Mouse (Mus musculus) gastrocnemius, postnatal 4 days (tissue): Measurements from ENCODE around the gene Nup153. TPM values are rescaled to one million over a fixed set of nuclear protein-coding genes. Genes with fewer than 3 reads are reported as not detected.
A peak's percentile ranks its signal among the peaks of the same experiment; 100 is the strongest.

Experiments
- DNase-seq, 2 experiments: peaks; one replicate each; pipeline ENCODE4 v3.0.0; 2021 to 2022; ENCODE audit warnings: low spot score in 2 of 2, mixed read lengths in 2 of 2
- total RNA-seq, 2 experiments: library from RNA; stranded (reverse); gene quantifications; 2 replicates each; pipeline ENCODE4 v1.2.3; 2021

The Nup153 gene
- total RNA-seq, 2 experiments from 2014 or later = 51.6 to 66.3 TPM

- DNase-seq = no peak
Measured at GRCm38 (mm10) chr13:46735219-46735807, 7.6 kb upstream of the Nup153 start.

DNA sequence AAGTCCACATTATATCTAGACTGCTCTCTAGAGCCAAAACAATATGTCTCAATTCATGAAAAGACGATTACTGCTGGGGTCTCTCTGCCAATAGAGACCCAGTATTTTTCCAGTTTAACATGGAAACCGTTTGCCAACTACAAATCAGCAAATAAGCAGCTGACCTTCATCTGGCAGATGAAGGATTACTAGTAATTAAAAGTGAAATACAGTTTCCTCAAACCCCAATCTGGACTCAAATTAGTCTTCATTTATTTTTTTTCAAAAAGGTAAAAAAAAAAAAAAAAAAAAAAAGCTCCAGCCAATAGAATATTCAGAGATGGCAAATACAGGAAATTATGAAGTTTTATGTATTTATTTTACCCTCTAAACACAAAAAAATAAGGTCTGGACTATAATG, 2.3 kb upstream of the Nup153 start:
- DNase-seq = no peak

- DNase-seq = no peak
Measured at GRCm38 (mm10) chr13:46728411-46728810, 671 bp upstream of the Nup153 start.

DNA sequence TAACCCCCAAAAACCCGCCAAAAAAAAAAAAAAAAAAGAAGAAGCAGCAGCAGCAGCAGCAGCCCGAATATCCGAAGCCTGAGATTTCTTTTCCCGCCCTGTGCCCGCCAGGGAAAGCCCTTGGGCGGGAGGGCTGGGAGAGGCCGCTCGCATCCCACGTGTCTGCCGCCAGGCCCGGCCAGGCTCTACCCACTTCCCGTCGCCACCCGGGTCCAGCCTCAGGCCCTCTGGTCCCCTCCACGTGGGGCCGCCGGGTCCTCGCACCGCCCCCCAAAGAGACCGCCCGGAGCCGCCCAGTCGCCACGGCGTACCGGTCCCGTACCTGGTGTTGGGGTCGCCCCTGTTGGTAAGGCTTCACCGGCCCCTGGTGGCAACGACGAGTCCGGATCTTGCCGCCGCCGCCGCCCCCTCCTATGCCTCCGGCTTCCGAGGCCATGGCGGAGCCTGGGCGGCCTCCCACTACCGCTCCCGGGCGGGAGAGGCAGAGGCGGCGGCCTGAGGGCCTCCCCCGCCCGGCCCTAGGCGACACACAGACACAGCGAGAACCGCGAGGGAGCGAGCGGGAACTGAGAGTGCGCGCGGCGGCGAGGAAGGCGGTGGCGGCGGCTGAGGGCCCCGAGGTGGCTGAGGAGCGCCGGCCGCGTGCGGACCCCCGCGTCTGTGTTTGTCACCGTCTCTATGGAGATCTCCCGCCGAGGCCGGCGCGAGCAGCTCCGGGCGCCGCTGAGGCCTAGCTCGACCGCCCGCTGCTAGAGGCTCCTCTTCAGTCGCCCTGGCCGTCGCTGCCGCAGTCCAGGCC, 503 bp downstream of the Nup153 start:
- peak; percentile 45 to 70 for DNase-seq

DNA sequence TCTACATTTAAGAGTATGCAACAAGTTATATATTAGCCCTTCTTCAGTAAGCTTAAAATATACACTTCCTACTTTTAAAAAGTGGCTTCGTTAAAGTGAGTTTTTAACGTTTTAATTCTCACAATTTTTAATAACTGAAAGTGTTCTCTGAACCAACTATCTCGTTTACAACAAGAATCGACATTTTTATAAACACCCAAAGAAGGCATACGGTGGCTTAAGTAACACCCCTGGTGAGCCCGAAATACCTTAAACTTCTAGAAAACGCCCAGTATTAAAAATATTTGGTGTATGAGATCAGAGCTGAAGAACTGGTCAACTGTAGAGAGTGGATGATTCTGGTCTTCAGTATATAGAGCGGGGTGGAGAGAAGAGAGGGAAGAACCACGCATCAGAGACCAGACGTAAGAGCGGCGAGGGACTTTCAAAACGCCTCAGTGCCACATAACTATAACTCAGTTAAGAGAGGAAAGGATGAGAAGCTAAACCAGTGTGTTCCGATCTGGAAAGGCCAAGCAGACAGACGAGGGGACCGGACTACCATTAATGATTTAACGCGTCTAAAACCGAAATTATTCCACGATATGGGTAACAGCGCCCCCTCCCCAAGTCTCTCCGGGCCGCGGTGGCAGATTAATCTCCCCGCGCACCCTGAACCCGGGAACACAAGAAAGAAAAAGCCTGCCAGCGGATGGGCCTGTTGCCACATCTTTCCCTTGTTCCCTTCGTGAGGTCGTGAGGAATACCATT, 1.3 kb downstream of the Nup153 start:
- DNase-seq = peak in 1 of 2 experiments; percentile 35

DNA sequence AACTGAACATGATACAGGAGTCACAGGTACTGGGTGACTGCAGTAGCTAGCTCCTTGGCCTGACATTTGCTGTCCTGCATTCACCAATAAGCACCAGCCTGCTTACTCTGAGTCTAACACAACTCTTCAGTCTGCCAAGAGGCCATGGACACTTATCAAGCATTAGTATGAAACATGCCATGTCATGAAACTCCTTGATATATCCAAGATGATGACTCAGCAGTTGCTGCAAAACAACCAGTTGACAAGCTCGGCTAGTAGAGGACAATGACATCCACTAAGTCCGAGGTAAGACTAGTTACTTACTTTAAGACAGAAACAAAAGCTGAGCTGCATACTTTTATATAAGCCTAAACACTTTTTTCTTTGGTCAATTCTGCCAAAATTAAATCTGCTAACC, 2.5 kb downstream of the Nup153 start:
- DNase-seq = no peak

- DNase-seq = no peak
Measured at GRCm38 (mm10) chr13:46724371-46724770, 3.4 kb downstream of the Nup153 start.

GRCm38 (mm10) chr13:46721009-46721408, 6.7 kb downstream of the Nup153 start:
- DNase-seq = no peak

DNA sequence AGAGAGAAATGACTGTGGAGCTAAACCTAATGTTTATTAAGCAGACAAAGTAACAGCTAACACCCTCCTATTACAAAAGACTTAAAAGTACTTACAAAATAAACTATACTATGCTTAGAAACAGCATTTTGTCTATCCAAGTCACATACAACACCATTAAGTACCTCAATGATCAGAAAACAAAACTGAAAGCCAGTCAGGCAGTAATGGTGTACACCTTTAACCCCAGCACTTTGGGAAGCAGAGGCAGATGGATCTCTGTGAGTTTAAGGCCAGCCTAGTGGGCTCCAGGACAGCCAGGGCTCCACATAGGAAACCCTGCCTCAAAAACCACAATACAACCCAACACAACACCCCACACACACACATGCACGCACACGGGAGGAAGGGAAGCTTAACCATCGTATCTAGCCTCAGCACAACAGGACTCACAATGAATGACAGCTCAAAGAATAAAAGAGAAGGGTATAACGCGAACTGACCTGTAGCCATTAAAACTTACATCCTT, 8.8 kb downstream of the Nup153 start:
- no peak for DNase-seq

DNA sequence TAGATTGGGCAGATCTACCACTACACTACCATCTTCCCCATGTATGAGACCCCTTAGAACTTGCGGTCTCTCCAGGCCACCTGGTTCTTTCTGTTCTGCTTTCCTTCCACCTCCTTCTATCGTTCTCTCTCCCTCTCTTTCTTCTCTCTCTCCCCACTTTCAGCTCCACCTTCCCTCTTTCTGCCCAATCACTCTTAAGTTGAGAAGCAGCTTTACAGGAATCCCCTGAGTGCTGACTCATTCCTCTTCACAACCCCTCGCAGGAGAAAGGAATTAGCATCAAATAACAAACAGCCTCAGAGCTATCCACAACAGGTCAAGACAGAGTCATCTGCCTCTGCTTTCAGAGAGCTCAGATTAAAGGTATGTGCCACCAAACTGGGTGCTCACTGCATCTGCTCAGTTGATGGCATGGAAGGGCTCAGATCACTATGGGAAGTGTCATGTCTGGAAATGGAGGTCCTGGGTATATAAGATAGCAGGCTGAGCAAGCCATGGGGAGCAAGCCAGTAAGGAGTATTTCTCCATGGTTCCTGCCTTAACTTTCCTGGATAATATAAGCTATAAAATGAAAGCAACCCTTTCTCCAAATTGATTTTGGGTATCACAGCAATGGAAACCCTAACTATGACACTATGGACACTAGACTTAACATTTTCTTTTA, 11.6 kb downstream of the Nup153 start:
- no peak for DNase-seq

DNA sequence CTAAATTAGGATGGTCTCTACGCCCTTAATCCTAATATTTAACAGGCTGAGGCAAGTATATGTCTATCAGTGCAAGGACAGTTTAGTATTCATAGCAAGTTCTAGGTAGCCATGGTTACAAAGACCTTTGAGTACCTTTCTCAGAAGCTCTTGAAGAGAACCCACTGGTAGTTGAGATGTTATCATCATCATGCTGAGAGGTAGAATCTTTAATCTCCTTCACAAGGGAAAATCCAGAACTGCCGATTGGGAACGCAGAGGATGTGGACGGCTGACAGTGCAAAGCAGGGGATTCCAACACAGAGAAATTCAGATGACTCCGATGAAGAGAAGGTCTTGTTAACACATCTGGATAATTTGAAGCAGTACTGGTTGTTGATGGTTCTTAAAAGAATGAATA, 14.3 kb downstream of the Nup153 start:
- no peak for DNase-seq

DNA sequence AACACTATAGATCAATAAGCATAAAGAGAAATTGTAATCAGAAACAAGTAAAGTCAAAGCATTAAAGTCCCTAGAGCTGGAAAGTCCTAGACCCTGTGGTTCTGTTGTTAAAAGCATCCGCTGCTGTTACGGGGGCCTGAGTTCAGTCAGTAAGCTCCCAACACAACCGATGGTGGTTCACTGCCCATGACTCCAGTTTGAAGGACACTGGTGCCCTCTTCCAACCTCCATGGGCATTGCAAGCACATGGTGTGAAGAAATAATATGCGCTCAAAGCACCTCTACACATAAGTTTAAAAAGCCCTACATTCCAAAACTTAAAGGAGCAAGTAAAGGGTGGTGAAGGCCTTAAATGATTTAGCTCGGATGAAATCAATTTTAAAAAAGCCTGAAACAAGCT, 24.6 kb downstream of the Nup153 start:
- no peak for DNase-seq

- no peak for DNase-seq
Measured at GRCm38 (mm10) chr13:46701486-46701885, 26.3 kb downstream of the Nup153 start.

DNA sequence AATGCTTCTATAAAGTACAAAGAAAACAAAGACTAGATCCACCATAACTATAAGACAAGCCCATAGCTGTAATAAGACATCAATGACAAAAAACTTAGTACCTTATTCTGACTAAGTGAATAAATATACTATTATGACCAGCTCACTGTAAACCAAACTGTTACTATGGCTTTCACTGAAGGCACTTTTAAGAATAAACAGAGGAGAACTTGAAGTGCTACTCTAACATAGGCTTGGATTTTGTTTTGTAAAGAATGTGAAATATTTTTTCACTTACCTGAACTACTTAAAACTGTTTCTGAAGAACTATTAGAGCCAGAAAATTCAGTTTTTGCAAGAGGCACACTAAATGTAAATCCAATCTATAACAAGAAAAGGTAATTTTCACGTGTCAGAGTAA, 28.4 kb downstream of the Nup153 start:
- DNase-seq = no peak

GRCm38 (mm10) chr13:46696788-46697187, 31.0 kb downstream of the Nup153 start:
- DNase-seq = no peak

DNA sequence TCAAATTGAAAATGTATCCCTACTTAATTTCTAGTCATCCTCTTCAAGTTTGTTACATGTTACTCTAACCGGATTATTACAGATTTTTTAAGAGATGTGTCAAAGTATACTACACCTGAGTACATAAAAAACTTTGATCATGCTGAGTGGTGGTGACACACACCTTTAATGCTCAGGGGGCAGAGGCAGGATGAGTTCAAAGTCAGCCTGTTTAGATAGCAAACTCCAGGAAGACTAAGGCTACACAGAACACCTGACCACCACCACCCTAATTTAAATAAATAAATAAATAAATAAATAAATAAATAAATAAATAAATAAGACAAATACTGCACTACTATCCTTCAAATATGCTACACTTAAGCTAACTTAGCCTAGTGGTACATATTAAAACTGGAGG, 31.8 kb downstream of the Nup153 start:
- no peak for DNase-seq

DNA sequence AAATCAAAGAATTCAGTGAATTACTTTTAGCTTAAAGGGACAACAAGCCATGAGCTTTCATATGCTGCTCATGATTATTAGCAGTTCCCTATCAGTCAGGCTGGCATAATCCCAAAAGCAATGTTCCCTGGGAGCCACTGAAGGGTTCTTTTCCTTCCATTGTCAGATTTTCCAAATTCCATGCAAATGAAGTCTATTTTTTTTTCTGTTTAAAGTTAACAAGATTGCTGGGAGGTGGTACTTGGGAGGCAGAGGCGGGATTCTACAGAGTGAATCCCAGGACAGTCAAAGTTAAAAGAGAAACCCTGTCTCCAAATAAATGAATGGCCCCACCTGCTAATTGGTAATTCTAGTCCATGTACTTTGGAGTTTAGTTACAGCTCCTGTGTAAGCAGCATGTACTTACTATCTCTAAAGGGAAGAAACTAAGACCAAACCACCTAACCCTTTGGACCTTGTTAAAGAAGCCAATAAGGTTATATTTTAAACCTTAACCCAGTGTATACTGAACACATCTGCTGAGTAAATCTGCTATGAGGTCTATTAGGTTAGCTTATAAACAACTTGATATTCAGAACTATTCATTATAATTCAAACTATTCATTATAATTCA, 32.3 kb downstream of the Nup153 start:
- DNase-seq = no peak

DNA sequence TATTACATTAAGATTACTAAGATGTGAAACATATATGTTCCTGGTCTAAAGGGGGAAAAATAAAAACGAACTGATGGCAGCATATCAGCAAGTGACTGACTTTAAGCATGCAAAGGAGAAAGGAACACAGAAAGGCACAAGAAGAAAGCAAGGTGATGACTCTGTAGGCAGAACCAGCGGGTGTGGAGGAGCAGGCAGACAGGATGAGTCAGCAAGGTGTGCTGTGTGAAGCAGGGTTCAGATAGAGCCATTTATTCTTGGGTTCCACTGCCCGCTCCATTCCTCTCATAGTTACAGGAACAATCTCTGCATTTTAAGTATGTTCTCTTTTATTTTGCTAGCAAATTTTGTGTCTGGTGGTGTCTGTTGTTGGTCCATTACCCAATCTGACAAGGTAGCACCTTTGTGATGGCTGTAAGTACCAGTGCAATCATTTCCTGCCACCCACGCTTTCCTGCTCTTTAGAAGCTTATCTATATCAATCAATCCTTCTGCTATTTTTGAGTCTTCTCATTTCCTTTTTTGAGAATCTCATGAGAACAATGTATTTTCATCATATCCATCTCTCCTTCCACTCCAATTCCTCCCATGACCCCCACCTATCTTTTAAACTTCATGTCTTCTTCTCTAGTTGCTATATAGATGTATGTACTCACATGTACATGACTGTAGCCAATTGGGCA, 37.0 kb downstream of the Nup153 start:
- DNase-seq = no peak

- DNase-seq = no peak
Measured at GRCm38 (mm10) chr13:46683370-46683769, 44.4 kb downstream of the Nup153 start.

GRCm38 (mm10) chr13:46682921-46683320, 44.8 kb downstream of the Nup153 start:
- DNase-seq = no peak
